Mouse (Mus musculus): ENCODE data around the gene Gm5426.

- TF ChIP-seq EP300 (IDR thresholded peaks at IDR 0.05; ENCODE audit: insufficient read depth, low read depth, low read length) (no peak), POLR2A (IDR thresholded peaks at IDR 0.05; ENCODE audit: insufficient read depth, low read depth, low read length) (no peak)
Observed at GRCm38 (mm10) chr10:96123885-96124284, 12.5 kb upstream of the Gm5426 start.

Data from heart, adult 2 months (tissue).